Mouse (Mus musculus): ENCODE measurements around the gene Olfr766-ps1.

GRCm38 (mm10) chr10:129014477-129014876, 54.3 kb downstream of the Olfr766-ps1 start:
- no peak for TF ChIP-seq CTCF (IDR thresholded peaks at IDR 0.05; ENCODE audit: insufficient read depth, low read depth, low read length)
- TF ChIP-seq POLR2A (IDR thresholded peaks at IDR 0.05; ENCODE audit: insufficient read depth, low read depth, low read length) = no peak
